Mouse (Mus musculus): ENCODE results near the gene Ube2j2. TPM values are rescaled to one million over a fixed set of nuclear protein-coding genes. Genes with fewer than 3 reads are reported as not detected.

Ube2j2 gene
- total RNA-seq (2021) = 10 to 100 TPM; 62.4 to 66.9 TPM

DNA sequence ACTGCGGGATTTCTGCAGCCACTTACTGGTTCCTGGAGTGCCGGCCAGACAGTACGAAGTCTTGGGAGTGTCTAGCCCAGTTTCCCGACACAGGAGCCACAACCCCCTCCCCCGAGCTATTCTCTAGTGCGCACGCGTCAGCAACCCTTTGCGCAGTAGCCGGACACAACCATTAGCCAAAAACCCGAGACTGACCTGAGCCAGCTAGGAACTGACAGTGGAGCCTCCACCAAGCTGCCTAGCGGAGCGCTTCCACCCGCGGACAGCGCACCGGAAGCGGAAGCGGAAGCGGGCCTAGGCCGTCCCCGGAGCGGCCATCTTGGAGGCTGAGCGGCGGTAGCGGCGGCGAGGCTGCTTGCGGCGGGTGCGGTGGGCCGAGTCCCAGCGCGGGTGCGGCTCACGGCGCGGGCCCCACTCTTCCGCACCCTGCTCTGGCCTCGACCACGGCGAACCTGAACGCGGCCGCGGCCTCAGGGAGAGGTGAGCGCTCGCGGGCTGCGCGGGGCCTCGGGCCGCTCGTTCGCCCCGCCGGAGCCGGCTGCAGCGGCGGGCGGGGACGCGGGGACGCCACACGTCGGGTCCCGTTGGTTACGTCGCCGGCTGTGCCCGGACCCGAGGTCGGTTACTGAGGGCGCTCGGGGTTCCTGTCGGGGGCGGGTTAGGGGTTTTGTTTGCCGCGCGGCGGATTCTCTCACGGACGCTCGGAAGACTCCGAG lies at the start of gene Ube2j2:
Ube2j2 (plus strand) TSS at position 298 of the 716 bp plus-strand sequence.
- DNase-seq = peak; percentile 99
- intact Hi-C loops (cut with DNase I) = loop anchor here (1.0 to 5.0 kb wide), 3 partner anchors 51 to 111 kb away; partner anchors contain the start of genes Aurkaip1, Cptp and Ints11

DNA sequence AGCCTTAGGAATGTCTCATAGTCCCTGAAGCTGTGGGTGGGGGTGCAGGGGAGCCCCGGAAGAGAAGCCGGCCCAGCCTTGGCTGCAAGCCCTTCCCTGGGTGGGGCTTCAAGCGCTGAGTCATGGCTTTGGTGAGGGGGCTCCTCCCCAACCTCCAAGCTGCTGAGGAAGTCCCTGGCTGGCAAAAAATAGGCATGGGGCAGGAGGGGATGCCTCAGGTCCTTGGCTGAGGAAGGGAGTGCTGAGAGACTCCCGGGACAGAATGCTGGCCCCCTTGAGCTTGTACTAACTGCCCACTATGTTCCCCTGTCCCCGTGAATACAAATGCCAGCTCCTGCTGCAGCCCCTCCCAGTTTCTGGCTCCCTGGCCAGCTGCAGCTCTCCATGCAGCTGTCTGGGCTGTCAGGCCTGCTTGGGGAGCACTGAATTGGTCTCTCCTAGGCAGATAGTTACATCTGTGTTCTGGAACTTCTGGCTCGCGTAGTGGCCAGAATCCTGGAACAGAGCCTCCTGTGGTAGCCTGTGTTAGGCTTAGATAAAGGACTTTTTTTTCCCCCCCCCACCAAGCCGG lies 49.2 kb upstream of the Ube2j2 start:
- DNase-seq = peak; percentile 83 to 86
- intact Hi-C loops (cut with DNase I) = no loop called here

DNA sequence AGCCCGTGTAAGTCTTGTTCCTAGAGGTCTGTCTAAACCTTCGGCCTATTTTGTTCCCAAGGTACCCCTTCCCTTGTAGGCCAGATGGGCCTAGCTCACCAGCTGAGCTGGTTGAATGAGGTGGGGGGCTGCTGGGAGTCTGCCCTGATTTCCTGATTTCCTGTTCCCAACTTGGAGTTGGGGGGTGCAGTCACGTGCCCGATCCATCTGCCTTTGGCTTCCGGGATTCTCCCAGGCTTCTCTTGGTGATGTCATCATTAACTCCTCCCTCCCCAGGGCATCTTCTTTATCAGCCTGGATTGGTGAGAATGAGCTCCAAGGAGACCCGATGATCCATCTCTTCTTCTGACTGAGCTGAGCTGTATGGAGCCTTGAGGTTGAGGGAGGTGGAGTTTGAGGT lies 48.4 kb upstream of the Ube2j2 start:
- DNase-seq = peak; percentile 73 to 77
- intact Hi-C loops (cut with DNase I) = no loop called here

DNA sequence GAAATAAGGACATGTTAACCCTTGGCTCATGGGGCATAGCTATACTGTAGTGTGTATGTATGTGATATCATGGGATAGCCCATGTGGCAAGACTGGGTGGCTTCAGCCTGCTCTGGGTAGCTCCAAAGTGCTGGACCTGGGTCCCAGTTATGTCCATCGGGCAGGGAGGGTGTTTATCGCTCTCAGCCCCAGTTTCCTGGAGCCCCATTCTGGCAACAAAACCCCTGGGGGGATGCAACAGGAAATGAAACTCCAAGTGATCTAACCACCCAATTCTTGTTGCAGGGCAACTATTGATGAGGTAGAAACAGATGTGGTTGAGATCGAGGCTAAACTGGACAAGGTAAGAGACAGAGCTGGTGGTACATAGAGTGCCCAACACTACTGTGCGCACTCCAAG lies 47.8 kb upstream of the Ube2j2 start:
- peak; percentile 4 to 8 for DNase-seq
- intact Hi-C loops (cut with DNase I) = no loop called here

DNA sequence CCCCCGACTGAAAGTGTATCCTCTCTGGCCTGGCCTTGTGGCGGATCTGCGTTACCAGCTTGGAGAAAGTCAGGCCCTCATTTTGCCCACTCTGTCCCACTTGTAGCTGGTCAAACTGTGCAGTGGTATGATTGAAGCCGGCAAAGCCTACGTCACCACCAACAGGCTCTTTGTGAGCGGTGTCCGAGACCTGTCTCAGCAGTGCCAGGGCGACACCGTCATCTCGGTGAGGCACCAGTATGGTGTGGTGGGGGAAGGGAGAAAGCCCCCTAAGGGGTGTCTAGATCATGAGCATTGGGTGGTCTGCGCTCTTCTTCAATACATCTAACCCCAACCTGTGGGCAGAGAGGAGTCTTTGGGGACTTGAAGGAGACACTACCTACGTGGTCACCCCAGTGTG lies 47.2 kb upstream of the Ube2j2 start:
- intact Hi-C loops (cut with DNase I) = no loop called here

DNA sequence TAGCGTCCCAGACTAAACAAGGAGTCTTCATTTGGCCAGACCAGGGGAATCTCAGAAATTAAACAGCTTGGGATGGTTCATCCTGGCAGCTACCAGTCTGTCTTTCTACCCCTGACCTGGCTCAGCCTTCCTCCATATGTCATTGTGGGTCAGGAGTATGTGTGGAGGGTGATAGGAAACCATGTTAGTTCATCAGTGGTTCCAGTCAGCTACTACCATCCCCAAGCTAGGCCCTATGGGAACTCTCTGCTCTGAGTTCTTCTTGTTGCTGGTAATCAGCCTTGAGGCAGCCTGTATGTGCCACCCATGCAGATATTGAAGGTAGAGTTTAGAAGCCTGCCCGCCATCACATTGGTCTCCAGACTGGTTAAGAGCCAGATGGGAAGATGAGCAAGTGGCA lies 45.3 kb upstream of the Ube2j2 start:
- intact Hi-C loops (cut with DNase I) = no loop called here
- DNase-seq = no peak

More for the DNA sequence above, 47.2 kb upstream of the Ube2j2 start:
- no peak for DNase-seq

DNA sequence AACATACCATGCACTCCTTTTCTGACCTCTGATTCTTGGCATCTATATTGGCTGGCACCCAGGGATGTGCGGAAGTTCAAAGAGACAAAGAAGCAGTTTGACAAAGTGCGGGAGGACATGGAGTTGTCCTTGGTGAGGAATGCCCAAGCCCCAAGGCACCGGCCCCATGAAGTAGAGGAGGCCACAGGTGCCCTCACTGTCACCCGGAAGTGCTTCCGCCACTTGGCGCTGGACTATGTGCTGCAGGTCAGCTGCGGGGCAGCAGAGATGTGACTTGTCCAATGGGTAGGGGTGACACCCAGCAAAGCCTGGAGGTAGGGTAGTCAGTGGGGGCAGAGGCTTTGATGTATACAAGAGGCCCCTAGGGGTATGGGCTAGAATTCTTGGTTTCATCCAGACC lies 44.3 kb upstream of the Ube2j2 start:
- peak in 1 of 2 experiments; percentile 0 for DNase-seq
- intact Hi-C loops (cut with DNase I) = no loop called here

DNA sequence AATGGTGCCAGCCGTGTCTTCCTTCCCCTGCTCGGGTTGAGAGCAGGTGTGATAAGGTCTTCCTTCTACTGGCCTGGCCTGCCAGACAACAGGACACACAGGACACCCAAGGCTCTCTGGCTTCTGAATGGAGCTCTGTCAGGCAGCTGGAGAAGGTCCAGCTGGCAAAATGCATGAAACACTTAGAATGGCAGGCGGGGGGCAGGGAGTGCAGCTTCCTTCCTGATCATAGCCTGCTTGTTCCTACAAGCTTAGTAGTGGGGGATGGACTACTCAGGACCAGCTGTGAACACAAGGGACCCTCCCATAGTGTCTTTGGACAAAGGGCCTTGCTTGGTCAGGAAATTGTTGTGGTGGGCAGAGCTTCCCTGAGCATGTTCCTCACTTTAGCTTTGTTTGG lies 42.4 kb upstream of the Ube2j2 start:
- peak; percentile 52 to 66 for DNase-seq
- intact Hi-C loops (cut with DNase I) = no loop called here

DNA sequence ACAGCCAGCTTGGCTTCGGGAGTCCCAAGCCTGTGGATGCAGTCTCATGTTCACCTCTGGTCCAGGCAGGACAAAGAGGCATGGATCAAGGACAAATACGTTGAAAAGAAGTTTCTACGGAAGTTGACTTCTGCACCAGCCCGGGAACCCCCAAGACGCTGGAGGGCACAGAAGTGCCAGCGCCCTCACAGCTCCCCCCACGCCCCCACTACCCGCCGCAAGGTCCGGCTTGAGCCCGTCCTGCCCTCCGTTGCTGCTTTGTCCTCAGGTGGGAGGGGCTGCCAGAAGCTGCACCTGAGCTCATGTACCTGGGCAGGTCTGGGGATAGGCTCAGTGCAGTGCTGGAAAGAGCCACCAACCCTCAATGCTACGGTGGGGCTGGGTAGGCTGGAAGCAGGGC lies 40.4 kb upstream of the Ube2j2 start:
- intact Hi-C loops (cut with DNase I) = no loop called here
- DNase-seq = peak in 1 of 2 experiments; percentile 0

DNA sequence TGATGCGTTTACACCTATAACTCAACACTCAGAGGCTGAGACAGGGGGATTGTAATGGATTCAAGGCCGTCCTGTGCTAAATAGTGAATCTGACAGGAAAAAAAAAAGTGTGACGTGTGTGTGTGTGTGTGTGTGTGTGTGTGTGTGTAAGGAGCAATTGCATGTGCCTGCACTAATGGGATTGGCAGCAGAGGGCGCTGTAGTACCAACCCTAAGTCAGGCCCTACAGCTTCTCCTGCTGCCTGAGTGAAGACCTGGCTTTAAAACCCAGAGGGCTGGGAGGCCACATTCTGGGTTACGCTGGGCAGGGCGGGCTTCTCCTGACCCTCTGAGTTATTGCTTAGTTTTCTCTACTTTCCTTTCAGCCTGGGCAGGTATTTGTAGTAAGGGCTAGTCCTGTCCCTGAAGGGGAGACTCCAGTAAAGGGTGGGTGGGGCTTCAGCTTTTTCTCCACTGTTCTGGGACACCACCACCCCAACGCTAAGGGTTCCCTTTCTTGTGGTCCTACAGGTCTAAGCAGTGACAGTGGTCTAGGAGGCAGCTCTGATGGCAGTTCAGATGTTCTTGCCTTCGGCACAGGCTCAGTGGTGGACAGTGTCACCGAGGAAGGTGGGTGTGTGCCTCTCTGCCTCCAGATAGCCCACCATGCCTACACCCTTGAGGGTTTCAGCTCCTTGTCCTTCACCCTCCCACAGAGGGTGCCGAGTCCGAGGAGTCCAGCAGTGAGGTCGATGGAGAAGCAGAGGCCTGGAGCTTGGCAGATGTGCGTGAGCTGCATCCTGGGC lies 39.1 kb upstream of the Ube2j2 start:
- peak; percentile 10 to 23 for DNase-seq
- intact Hi-C loops (cut with DNase I) = no loop called here

DNA sequence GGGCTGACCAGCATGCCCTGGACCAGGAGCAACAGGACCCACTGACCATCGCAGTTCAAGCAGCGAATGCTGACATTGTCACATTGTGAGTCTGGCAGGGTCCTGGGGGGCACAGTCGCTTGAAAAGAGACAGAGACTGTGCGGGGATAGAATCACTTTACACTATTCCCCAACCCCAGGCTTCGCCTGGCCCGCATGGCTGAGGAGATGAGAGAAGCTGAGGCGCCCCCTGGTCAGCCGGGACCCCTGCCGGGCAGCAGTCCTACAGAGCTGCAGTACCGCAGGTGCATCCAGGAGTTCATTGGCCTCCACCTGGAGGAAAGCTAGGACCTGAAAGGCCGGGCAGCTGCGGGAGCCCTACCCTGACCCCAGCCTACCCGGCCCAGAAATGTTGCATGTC lies 38.0 kb upstream of the Ube2j2 start:
- intact Hi-C loops (cut with DNase I) = no loop called here
- DNase-seq = peak; percentile 0

DNA sequence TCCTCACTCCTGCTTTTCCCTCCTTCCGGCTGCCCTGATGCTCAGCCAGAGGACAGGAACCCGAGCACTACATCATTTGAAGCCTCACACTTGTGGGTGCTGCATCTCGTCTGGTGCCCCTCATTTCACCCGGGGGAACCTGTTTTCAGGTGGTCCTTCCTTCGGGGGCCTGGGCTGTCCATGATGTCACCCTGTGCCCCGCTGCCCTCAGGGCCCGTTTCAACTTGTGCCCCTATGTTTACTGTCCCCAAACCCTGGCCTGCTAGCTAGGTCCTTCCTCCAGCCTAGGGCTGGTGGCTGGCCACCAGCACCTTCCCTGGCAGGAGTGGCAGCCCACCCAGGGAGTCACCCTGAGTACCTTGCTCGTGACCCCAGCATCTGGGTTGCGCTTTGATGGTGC lies 37.5 kb upstream of the Ube2j2 start:
- intact Hi-C loops (cut with DNase I) = no loop called here
- DNase-seq = peak in 1 of 2 experiments; percentile 0

DNA sequence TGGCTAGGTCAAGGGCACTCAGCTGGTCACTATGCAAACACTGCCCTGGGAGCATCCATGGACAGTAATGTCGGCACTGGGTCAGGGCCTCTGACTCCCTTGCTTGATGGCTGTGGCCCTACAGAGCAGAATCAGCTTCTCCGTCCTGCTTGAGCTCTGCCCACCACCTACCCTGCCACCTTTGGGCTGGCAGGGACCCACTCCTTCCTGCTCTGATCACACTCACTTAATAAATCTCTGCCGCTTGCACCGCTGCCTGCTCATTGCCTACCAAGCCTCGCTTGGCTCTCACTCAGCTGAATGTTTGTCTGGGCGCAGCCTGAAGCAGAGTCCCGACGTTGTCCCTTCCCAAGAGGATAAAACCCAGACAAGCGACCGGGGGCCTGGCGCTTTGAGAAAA lies 36.6 kb upstream of the Ube2j2 start:
- intact Hi-C loops (cut with DNase I) = no loop called here

DNA sequence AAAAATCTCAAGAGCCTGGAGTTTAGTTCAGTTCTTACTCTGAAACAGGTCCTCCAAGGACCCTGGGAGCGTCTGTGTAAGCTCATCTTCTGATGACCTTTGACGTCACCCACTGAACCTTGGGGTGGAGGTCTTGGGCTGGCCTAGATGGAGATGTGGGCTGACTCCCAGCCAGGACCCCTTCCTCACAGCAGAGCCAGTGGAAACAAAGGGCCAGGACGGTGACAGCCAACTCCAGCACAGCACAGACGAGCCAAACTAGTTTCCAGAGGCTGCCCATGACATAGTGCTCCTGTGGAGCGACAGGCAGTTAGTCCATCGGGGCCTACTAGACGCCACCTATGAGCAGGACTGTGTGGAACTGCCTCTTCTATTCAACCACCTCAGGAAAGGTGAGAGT lies 35.4 kb upstream of the Ube2j2 start:
- peak; percentile 2 to 3 for DNase-seq
- intact Hi-C loops (cut with DNase I) = no loop called here

More for the DNA sequence above, 36.6 kb upstream of the Ube2j2 start:
- peak in 1 of 2 experiments; percentile 0 for DNase-seq

DNA sequence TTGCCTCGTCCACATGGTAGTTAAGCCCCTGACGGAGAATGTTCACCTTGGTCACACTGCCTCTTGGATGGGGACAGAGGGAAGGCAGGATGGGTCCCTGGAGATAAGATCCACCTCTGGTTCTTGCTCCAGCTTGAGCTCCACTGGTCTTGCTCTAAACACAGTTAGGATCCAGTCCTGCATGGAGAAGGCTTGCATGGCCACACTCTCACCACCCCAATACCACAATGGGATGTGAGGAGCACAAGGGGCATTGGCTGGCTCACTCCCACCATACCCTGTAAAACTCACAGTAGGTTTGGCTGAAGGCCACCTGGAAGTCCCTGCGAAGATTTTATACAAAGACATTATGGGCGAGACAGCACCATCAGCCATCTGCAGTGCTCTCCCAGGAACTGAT lies 34.9 kb upstream of the Ube2j2 start:
- peak in 1 of 2 experiments; percentile 0 for DNase-seq
- intact Hi-C loops (cut with DNase I) = no loop called here

DNA sequence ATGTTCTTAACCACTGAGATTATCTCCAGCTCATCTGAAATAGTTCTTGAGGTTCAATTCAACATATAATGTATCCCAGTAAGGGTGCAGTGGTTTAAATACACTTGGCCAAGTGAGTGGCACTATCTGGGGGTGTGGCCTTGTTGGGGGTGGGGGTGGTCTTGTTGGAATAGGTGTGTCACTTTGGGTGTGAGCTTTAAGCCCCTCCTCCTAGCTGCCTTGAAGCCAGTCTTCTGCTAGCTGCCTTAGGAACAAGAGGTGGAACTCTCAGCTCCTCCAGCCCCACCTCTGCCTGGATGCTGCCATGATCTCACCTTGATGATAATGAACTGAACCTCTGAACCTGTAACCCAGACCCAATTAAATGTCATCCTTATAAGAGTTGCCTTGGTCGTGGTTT lies 11.6 kb upstream of the Ube2j2 start:
- intact Hi-C loops (cut with DNase I) = no loop called here
- no peak for DNase-seq

DNA sequence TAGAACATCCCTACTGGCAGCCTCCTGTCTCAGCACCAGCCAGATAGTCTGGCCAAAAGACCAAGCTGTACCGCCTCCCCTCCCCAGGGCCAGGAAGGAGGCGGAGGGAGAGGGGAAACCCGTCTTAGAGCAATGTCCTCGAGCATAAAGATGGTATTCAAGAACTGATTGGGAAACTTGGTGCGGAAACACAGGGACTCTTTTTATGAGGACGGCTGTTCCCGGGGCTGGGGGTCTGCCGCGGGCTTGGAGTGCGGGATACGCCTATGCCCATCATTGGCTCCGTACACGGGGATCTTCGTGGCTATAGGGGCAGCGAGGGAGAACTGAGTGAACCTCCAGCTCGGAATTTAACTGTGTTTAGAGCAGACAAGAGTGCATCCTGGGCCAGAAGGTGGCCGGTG lies 580 bp upstream of the Ube2j2 start:
- peak; percentile 64 to 72 for DNase-seq
- intact Hi-C loops (cut with DNase I) = loop anchor here (1.0 to 5.0 kb wide), 3 partner anchors 50 to 111 kb away; partner anchors contain the start of genes Aurkaip1, Cptp and Ints11

DNA sequence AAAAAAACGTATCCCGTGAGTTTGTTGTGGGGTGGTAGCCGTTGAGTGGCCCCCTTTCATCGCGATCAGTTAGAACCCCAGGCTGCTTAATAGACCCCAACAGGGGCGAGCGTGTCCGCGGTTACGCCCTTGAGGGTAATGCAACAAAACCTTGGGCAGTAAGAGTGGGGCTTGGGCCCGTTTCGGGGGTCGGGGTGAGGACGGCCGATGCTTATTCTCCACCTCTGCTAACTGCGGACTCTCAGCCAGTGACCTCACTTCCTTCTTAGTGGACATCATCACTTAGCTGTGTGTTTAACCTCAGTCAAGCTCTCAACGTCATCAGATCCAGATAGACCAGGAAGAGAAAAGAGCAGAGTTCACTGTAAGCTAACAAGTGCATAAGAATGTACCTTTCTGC lies 640 bp downstream of the Ube2j2 start:
- intact Hi-C loops (cut with DNase I) = loop anchor here (5.0 kb wide), 1 partner anchor 112 kb away; the partner anchor contains the start of gene Aurkaip1
- DNase-seq = no peak

DNA sequence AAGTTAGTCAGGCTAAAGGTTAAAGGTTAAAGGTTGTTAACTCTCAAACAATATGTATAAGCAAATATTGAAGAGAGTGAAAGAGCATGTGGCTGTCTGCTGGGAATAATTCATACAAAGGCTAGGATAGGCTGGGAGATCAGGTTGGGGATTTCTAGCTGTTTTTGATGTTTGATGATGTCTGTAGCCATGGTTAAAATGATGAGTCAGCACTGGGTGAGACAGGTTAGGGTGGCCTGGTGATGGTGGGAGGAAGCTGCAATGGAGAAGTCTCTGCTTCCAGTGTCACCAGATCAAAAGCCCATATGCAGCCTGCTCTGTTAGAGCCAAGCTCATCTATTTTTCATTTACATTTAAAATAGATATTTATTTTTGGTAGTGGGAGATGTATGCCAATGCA lies 3.5 kb downstream of the Ube2j2 start:
- intact Hi-C loops (cut with DNase I) = no loop called here
- no peak for DNase-seq

DNA sequence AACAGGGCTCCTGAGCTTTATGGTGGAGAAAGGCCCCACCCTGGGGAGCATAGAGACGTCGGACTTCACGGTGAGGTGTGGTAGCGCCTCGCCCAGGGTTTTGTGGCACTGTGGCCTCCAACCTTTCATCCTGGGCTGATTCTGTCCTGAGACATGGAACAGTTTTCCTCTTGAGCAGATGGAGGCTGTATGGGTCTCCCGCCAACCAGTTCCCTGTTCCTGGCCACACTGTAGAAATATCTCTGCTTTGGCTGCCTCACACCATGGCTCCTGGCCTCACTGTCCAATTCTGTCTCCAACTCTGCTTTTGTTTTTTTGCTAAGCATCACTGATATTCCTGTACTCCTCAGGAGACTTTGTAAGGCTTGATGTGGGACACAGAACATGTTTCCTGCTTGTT lies 11.9 kb downstream of the Ube2j2 start:
- intact Hi-C loops (cut with DNase I) = no loop called here
- no peak for DNase-seq

DNA sequence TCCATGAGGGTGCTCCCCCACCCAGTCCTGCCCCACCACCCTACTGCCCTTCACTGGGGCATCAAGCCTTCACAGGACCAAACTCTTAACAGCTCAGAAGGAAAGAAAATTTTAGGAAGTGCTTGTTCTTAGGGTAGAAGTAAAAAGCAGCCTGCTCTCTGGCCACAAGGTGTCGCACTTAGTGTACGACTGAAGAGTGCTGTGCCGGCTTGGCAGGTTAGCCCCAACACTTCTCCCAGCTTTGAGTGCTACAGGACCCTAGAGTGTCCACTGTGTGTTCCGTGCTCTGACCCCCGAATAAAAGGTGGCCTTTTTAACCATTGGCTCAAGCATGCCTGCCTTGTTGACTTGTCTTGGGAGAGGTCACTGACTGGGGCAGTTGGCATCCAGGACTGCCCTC lies 15.6 kb downstream of the Ube2j2 start:
- intact Hi-C loops (cut with DNase I) = loop anchor here (1.0 kb wide), 1 partner anchor 142 kb away; no protein-coding TSS in a partner anchor
- DNase-seq = peak; percentile 81 to 87

Measured in heart, postnatal 10 days (tissue).